Mouse (Mus musculus): Measurements from ENCODE around the gene Ndufaf7. TPM values are rescaled to one million over a fixed set of nuclear protein-coding genes. Genes with fewer than 3 reads are reported as not detected.
A peak's percentile ranks its signal among the peaks of the same experiment; 100 is the strongest.

Ndufaf7 gene
- polyA plus RNA-seq, 1 experiment from 2014 or later, result 55.9 TPM

- H3K9ac ChIP-seq, result peak within 1 kb of the TSS; percentile 86
- H3K9me3 ChIP-seq, result no peaks in the 10 kb centered on the region
- H3K4me2 ChIP-seq (replicated peaks), result peak within 1 kb of the TSS; percentile 81
- ATAC-seq, result peak; percentile 96
- H3K27ac ChIP-seq, result peak within 1 kb of the TSS; percentile 93
- peak within 1 kb of the TSS; percentile 68 for H3K4me3 ChIP-seq (replicated peaks)
- H3K36me3 ChIP-seq, result peaks cover 9% of the 10 kb centered on the region
- under 1% methylated on average over 37 of the region's 37 CpGs for WGBS
- no peaks in the 10 kb centered on the region for H3K27me3 ChIP-seq (replicated peaks)
- peaks cover 9% of the 10 kb centered on the region for H3K4me1 ChIP-seq (replicated peaks)
Measured at GRCm38 (mm10) chr17:78916369-78916813, 20.5 kb upstream of the Ndufaf7 start, which contains the start of gene Cebpzos. Gene Cebpzos (plus strand): TSS chr17:78916500.

DNA sequence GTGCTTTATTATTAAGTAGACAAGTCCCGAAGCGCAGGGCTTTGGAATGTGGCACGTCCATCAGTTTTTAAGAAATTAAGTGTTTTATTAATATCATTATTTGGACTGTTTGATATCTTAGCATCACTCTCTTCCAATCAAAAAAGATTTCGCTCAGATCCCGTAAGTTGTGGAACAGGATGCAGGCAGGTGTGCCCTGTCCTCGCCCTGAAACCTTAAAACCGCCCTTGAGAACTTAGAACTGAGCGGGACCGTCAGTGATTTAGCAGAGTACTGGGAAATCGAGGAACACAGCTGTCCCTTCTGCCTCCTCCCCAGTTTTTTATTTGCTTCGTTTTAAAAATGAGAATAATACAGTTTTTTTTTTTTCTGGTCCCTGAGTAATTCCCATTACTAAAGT, 20.0 kb upstream of the Ndufaf7 start:
- 2% methylated on average over 11 of the region's 11 CpGs for WGBS
- Histone ChIP-seq H3K9me3 (no peaks in the 10 kb centered on the region), H3K4me1 (replicated peaks) (peaks cover 9% of the 10 kb centered on the region), H3K27ac (peak overlapping the region; percentile 93), H3K4me3 (replicated peaks) (peak overlapping the region; percentile 68), H3K27me3 (replicated peaks) (no peaks in the 10 kb centered on the region), H3K4me2 (replicated peaks) (peak overlapping the region; percentile 81), H3K36me3 (peaks cover 14% of the 10 kb centered on the region), H3K9ac (peak overlapping the region; percentile 86)
- ATAC-seq, result peak; percentile 59

DNA sequence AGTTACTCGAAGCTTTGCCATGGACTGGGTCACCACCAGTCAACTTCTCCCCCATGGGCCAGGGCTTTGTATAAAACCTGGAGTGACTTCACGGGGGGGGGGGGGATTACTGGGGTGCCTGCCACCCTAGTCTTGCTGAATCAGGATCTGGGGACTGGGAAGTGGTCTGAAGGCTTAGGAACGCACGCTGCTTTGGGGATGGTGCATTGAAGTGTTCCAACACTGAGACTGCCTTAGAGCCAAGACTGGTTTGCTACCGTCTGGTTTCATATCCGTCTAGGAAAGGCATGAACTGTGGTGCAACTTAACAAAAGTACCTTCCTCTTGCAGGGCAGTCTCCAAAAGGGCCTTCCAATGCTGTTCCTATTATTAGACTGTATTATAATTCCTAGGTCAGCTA, 19.2 kb upstream of the Ndufaf7 start:
- 0 out of 2 replicates have a peak overlapping the region, but pooled peaks have one; percentile 86 for H3K9ac ChIP-seq
- no peak for ATAC-seq
- H3K27me3 ChIP-seq (replicated peaks), result no peaks in the 10 kb centered on the region
- H3K36me3 ChIP-seq, result peaks cover 17% of the 10 kb centered on the region
- no peak overlapping the region for H3K4me3 ChIP-seq (replicated peaks)
- 43% methylated on average over 6 of the region's 6 CpGs for WGBS
- H3K9me3 ChIP-seq, result no peaks in the 10 kb centered on the region
- H3K4me2 ChIP-seq (replicated peaks), result peak overlapping the region; percentile 81
- H3K27ac ChIP-seq, result no peak overlapping the region
- H3K4me1 ChIP-seq (replicated peaks), result peaks cover 9% of the 10 kb centered on the region

- peaks cover 18% of the 10 kb centered on the region for H3K36me3 ChIP-seq
- WGBS, result 81% methylated on average over 2 of the region's 2 CpGs
Measured at GRCm38 (mm10) chr17:78935857-78936256, 1.1 kb upstream of the Ndufaf7 start.

DNA sequence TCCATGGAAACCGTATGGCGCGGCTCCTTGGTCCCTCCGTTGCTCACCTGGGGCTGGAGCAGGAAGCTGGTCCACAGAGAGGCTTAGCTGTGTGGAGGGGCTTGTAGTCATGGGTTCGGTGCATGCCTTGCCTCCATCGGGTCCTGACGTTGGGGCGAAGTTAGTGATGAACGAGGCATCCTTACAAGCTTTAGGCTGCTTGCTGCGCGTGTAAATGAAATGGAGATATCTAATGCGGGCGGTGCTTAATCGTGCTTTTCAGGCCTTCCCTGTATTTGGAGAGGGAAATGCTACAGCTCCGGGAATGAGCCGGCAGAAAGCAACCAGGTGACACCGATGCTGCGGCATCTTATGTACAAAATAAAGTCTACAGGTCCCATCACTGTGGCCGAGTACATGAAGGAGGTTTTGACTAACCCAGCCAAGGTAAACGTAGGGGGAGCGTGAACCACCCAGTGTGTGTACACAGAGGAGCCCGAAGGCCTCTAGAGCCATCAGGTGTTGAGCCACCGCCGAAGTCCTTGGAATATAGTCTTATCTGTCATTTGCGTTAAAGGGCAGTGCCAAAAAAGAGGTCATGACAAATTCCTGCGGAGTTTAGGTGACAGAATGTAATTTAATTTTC, 405 bp downstream of the Ndufaf7 start:
- Histone ChIP-seq H3K9me3 (no peaks in the 10 kb centered on the region), H3K27ac (0 out of 2 replicates have a peak overlapping the region, but pooled peaks have one; percentile 44), H3K36me3 (peaks cover 8% of the 10 kb centered on the region), H3K4me2 (replicated peaks) (peak overlapping the region; percentile 80), H3K27me3 (replicated peaks) (no peaks in the 10 kb centered on the region), H3K4me3 (replicated peaks) (peak overlapping the region; percentile 81), H3K9ac (peak overlapping the region; percentile 73), H3K4me1 (replicated peaks) (peaks cover 14% of the 10 kb centered on the region; the same call in 1 of the 2 replicates)
- peak; percentile 46 for ATAC-seq
- 7% methylated on average over 26 of the region's 26 CpGs for WGBS

More at GRCm38 (mm10) chr17:78935857-78936256, 1.1 kb upstream of the Ndufaf7 start:
- no peaks in the 10 kb centered on the region for H3K9me3 ChIP-seq
- peaks cover 14% of the 10 kb centered on the region; the same call in 1 of the 2 replicates for H3K4me1 ChIP-seq (replicated peaks)
- H3K27me3 ChIP-seq (replicated peaks), result no peaks in the 10 kb centered on the region
- peak overlapping the region; percentile 81 for H3K4me3 ChIP-seq (replicated peaks)
- H3K9ac ChIP-seq, result peak overlapping the region; percentile 73
- no peak for ATAC-seq
- no peak overlapping the region for H3K27ac ChIP-seq
- H3K4me2 ChIP-seq (replicated peaks), result peak overlapping the region; percentile 80

DNA sequence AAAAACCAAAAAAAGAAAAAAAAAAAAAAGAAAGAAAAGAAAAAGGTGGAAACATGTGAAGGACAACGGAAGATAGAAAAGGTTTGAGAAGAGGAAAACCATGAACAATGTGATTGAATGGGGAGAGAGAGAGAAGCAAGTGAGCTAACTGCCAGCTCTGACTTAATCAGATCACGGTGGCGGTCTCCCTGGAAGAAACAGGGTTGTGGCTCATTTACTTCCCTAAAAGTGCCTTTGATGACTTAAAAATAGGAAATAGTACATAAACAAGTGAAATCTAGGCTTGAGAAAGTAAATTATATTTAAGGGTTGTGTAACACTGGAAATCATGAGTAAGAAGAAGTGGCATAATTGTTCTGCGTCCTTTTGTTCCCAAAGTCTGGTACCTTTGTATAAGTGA, 2.0 kb downstream of the Ndufaf7 start:
- no peak for ATAC-seq
- Histone ChIP-seq H3K4me1 (replicated peaks) (peaks cover 14% of the 10 kb centered on the region; the same call in 1 of the 2 replicates), H3K9ac (no peak overlapping the region), H3K27me3 (replicated peaks) (no peaks in the 10 kb centered on the region), H3K36me3 (peaks cover 8% of the 10 kb centered on the region), H3K4me3 (replicated peaks) (no peak overlapping the region), H3K27ac (no peak overlapping the region), H3K9me3 (no peaks in the 10 kb centered on the region), H3K4me2 (replicated peaks) (no peak overlapping the region)
- 89% methylated on average over 4 of the region's 4 CpGs for WGBS

GRCm38 (mm10) chr17:78942579-78942978, 5.6 kb downstream of the Ndufaf7 start:
- Histone ChIP-seq H3K4me1 (replicated peaks) (0 out of 2 replicates have a peak, but pooled peaks cover 3% of the 10 kb centered on the region), H3K27ac (no peak overlapping the region)

GRCm38 (mm10) chr17:78951225-78951624, 14.3 kb downstream of the Ndufaf7 start:
- H3K4me3 ChIP-seq (replicated peaks), result no peak overlapping the region
- H3K36me3 ChIP-seq, result peaks cover 27% of the 10 kb centered on the region
- no peak overlapping the region for H3K27ac ChIP-seq
- no peak for ATAC-seq
- WGBS, result 96% methylated on average over 5 of the region's 5 CpGs
- H3K4me2 ChIP-seq (replicated peaks), result no peak overlapping the region
- no peaks in the 10 kb centered on the region for H3K27me3 ChIP-seq (replicated peaks)
- H3K4me1 ChIP-seq (replicated peaks), result no peaks in the 10 kb centered on the region
- no peak overlapping the region for H3K9ac ChIP-seq
- no peaks in the 10 kb centered on the region for H3K9me3 ChIP-seq

More at GRCm38 (mm10) chr17:78942579-78942978, 5.6 kb downstream of the Ndufaf7 start:
- Histone ChIP-seq H3K9me3 (no peaks in the 10 kb centered on the region), H3K36me3 (peaks cover 8% of the 10 kb centered on the region; the same call in 1 of the 2 replicates), H3K27me3 (replicated peaks) (no peaks in the 10 kb centered on the region), H3K4me2 (replicated peaks) (no peak overlapping the region), H3K9ac (no peak overlapping the region), H3K4me3 (replicated peaks) (no peak overlapping the region)
- ATAC-seq, result no peak
- WGBS, result 55% methylated on average over 11 of the region's 11 CpGs

- no peaks in the 10 kb centered on the region for H3K27me3 ChIP-seq (replicated peaks)
- no peak overlapping the region for H3K9ac ChIP-seq
- H3K4me1 ChIP-seq (replicated peaks), result no peaks in the 10 kb centered on the region
- no peak overlapping the region for H3K27ac ChIP-seq
- H3K9me3 ChIP-seq, result no peaks in the 10 kb centered on the region
- 83% methylated on average over 5 of the region's 5 CpGs for WGBS
- H3K4me3 ChIP-seq (replicated peaks), result no peak overlapping the region
- no peak overlapping the region for H3K4me2 ChIP-seq (replicated peaks)
- no peak for ATAC-seq
- peaks cover 24% of the 10 kb centered on the region for H3K36me3 ChIP-seq
Measured at GRCm38 (mm10) chr17:78952070-78952469, 15.1 kb downstream of the Ndufaf7 start.

- Histone ChIP-seq H3K27me3 (replicated peaks) (no peaks in the 10 kb centered on the region), H3K9ac (no peak overlapping the region), H3K4me2 (replicated peaks) (no peak overlapping the region), H3K36me3 (peaks cover 24% of the 10 kb centered on the region), H3K9me3 (no peaks in the 10 kb centered on the region), H3K4me1 (replicated peaks) (no peaks in the 10 kb centered on the region), H3K4me3 (replicated peaks) (no peak overlapping the region), H3K27ac (no peak overlapping the region)
- WGBS, result 71% methylated on average over 8 of the region's 8 CpGs
- no peak for ATAC-seq
Measured at GRCm38 (mm10) chr17:78953240-78953639, 16.3 kb downstream of the Ndufaf7 start.

- 71% methylated on average over 6 of the region's 6 CpGs for WGBS
- Histone ChIP-seq H3K27me3 (replicated peaks) (no peaks in the 10 kb centered on the region), H3K9ac (no peak overlapping the region), H3K27ac (no peak overlapping the region), H3K36me3 (peaks cover 20% of the 10 kb centered on the region), H3K9me3 (no peaks in the 10 kb centered on the region), H3K4me3 (replicated peaks) (no peak overlapping the region), H3K4me2 (replicated peaks) (no peak overlapping the region), H3K4me1 (replicated peaks) (no peaks in the 10 kb centered on the region)
- no peak for ATAC-seq
Measured at GRCm38 (mm10) chr17:78959473-78959872, 22.5 kb downstream of the Ndufaf7 start.

- H3K36me3 ChIP-seq, result peaks cover 14% of the 10 kb centered on the region
- no peak for ATAC-seq
- H3K27ac ChIP-seq, result no peak overlapping the region
- no peaks in the 10 kb centered on the region for H3K9me3 ChIP-seq
- no peak overlapping the region for H3K4me2 ChIP-seq (replicated peaks)
- H3K4me1 ChIP-seq (replicated peaks), result no peaks in the 10 kb centered on the region
- 83% methylated on average over 1 of the region's 1 CpGs for WGBS
- H3K27me3 ChIP-seq (replicated peaks), result no peaks in the 10 kb centered on the region
- H3K9ac ChIP-seq, result no peak overlapping the region
- no peak overlapping the region for H3K4me3 ChIP-seq (replicated peaks)
Measured at GRCm38 (mm10) chr17:78964387-78964786, 27.5 kb downstream of the Ndufaf7 start.
